In the genomic region with DNA sequence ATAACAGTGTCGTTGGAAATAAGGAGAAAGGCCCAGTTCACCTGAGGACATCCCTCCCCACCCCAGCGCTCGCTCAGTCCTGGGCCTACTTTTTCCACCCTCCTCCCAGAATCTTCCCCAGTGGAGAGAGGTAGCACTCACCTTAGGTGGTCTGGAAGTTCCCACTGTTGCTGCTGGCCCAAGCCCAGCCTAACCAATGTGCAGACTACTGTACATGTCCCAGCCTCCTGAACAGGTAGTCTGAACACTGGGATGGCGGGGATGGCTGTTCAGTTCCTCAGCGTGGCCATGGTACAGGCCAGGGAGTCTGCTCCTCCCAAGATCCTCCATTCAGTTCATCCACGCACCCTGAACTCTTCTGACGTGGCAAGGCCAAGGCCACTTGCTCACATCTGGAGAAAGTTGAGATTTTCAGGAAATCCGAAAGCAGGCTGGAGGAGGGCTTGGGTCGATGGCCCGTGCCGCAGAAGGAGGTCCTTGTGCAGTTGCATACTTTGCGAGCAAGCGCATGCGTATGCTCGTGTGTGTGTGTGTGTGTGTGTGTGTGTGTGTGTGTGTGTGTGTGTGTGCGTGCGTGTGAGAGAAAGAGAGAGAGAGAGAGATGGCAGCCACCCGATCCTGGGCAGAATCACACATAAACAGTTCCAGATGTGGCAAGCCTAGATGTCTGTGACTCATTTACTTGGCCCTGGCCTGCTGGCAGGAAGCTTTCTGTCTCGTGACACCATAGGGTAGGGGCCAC, we compare ENCODE assay signal across 8 mouse cellular contexts. TPM values are rescaled to one million over a fixed set of nuclear protein-coding genes. Genes with fewer than 3 reads are reported as not detected.
DNase-seq lines count a peak whose midpoint lies in the region; ATAC-seq and TF ChIP-seq lines count a peak whose summit lies in the region.

No protein-coding gene starts in this region.

- TF ChIP-seq POLR2A in bone marrow macrophage, adult 2 months (IDR thresholded peaks at IDR 0.05; ENCODE audit: borderline replicate concordance, low read depth, low read length): no peak

- 0 out of 2 replicates have a peak overlapping the region, but pooled peaks have one; percentile 10 for H3K27ac ChIP-seq in kidney, embryonic 16.5 days (ENCODE audit: low read length)
- H3K27ac ChIP-seq in kidney, embryonic 14.5 days (ENCODE audit: low read depth, low read length): no peak overlapping the region
- peak overlapping the region; percentile 75 for H3K27ac ChIP-seq in bone marrow macrophage, adult 2 months (ENCODE audit: insufficient read depth, low read depth, low read length)
- no peak overlapping the region for H3K27ac ChIP-seq in liver, embryonic 12.5 days

- H3K27me3 ChIP-seq in kidney, embryonic 16.5 days (ENCODE audit: insufficient read depth, low read length): no peaks in the 10 kb centered on the region
- H3K27me3 ChIP-seq in kidney, embryonic 14.5 days (ENCODE audit: control insufficient read depth, insufficient read depth, low read length): no peaks in the 10 kb centered on the region
- no peaks in the 10 kb centered on the region for H3K27me3 ChIP-seq in liver, embryonic 12.5 days (replicated peaks)

- no peak overlapping the region for H3K4me2 ChIP-seq in kidney, embryonic 16.5 days (replicated peaks; ENCODE audit: low read depth, low read length)
- no peak overlapping the region for H3K4me2 ChIP-seq in kidney, embryonic 14.5 days (replicated peaks; ENCODE audit: low read depth, low read length)
- no peak overlapping the region for H3K4me2 ChIP-seq in liver, embryonic 12.5 days

- TF ChIP-seq CTCF in bone marrow macrophage, adult 2 months (IDR thresholded peaks at IDR 0.05; ENCODE audit: low read depth, low read length): no peak

- H3K9me3 ChIP-seq in kidney, embryonic 16.5 days (ENCODE audit: low read length): no peaks in the 10 kb centered on the region
- H3K9me3 ChIP-seq in kidney, embryonic 14.5 days (ENCODE audit: control insufficient read depth, low read length): no peaks in the 10 kb centered on the region
- no peaks in the 10 kb centered on the region for H3K9me3 ChIP-seq in liver, embryonic 12.5 days (replicated peaks)

- ATAC-seq in kidney, embryonic 16.5 days (ENCODE audit: low FRiP score, low TSS enrichment): no peak; the same call in 1 of the 2 replicates
- no peak for ATAC-seq in kidney, embryonic 14.5 days (ENCODE audit: low FRiP score, low TSS enrichment)
- ATAC-seq in liver, embryonic 12.5 days: no peak

- no peak overlapping the region for H3K9ac ChIP-seq in kidney, embryonic 16.5 days (replicated peaks; ENCODE audit: low read length)
- no peak overlapping the region for H3K9ac ChIP-seq in kidney, embryonic 14.5 days (ENCODE audit: low read depth, low read length)
- no peak overlapping the region for H3K9ac ChIP-seq in liver, embryonic 12.5 days

- 66% methylated on average over 17 of the region's 19 CpGs for WGBS in kidney, embryonic 16.5 days
- WGBS in kidney, embryonic 14.5 days: 68% methylated on average over 19 of the region's 19 CpGs
- WGBS in liver, embryonic 12.5 days (ENCODE audit: insufficient replicate concordance): 88% methylated on average over 19 of the region's 19 CpGs

- DNase-seq in heart, adult 9 months (ENCODE audit: low spot score in 2 of 2): peak; percentile 54 to 61
- DNase-seq in mesoderm, embryonic 11.5 days (ENCODE audit: low read depth, low spot score): peak; percentile 76
- no peak for DNase-seq in MN1 (ENCODE audit: low spot score)
- no peak for DNase-seq in thymus, postnatal 25 days

- H3K36me3 ChIP-seq in kidney, embryonic 16.5 days (ENCODE audit: insufficient read depth, low read length): peaks cover 24% of the 10 kb centered on the region
- peaks cover 23% of the 10 kb centered on the region for H3K36me3 ChIP-seq in kidney, embryonic 14.5 days (ENCODE audit: control insufficient read depth, insufficient read depth, low read length)
- H3K36me3 ChIP-seq in liver, embryonic 12.5 days: peaks cover 84% of the 10 kb centered on the region

- 0 out of 2 replicates have a peak, but pooled peaks cover 3% of the 10 kb centered on the region for H3K4me1 ChIP-seq in kidney, embryonic 16.5 days (ENCODE audit: insufficient read depth, low read length)
- H3K4me1 ChIP-seq in kidney, embryonic 14.5 days (ENCODE audit: control insufficient read depth, insufficient read depth, low read length): no peaks in the 10 kb centered on the region
- H3K4me1 ChIP-seq in bone marrow macrophage, adult 2 months (ENCODE audit: control insufficient read depth, insufficient read depth, low read length): peaks cover 52% of the 10 kb centered on the region
- peaks cover 9% of the 10 kb centered on the region for H3K4me1 ChIP-seq in liver, embryonic 12.5 days

- H3K4me3 ChIP-seq in kidney, embryonic 16.5 days (ENCODE audit: low read length): no peak overlapping the region
- no peak overlapping the region for H3K4me3 ChIP-seq in kidney, embryonic 14.5 days (ENCODE audit: low read length)
- H3K4me3 ChIP-seq in bone marrow macrophage, adult 2 months (ENCODE audit: insufficient read depth, low read length): 0 out of 2 replicates have a peak overlapping the region, but pooled peaks have one; percentile 7
- no peak overlapping the region for H3K4me3 ChIP-seq in liver, embryonic 12.5 days

RNA-seq across cellular contexts. Expression of a gene that starts 13.6 kb away (rescaled TPM):
- polyA plus RNA-seq in kidney, embryonic 16.5 days (2015; fragmentation: Nextera tagmentation; extraction: Ambion mirVana): 147 and 151 TPM in 2 replicates
- 118 and 156 TPM in 2 replicates for polyA plus RNA-seq in kidney, embryonic 14.5 days (2014; fragmentation: Nextera tagmentation; extraction: Ambion mirVana)
- polyA plus RNA-seq in bone marrow macrophage, adult 2 months (2012; ENCODE audit: insufficient read depth, insufficient read length, missing spikeins): 11.3 and 11.8 TPM in 2 replicates
- polyA plus RNA-seq in liver, embryonic 12.5 days (2016; fragmentation: Nextera tagmentation; extraction: Ambion mirVana): 42.8 and 44.0 TPM in 2 replicates

RNA-seq across cellular contexts. Expression of a gene that starts 29.5 kb away (rescaled TPM):
- 3.5 and 4.5 TPM in 2 replicates for polyA plus RNA-seq in kidney, embryonic 16.5 days (2015; fragmentation: Nextera tagmentation; extraction: Ambion mirVana)
- 3.8 and 4.8 TPM in 2 replicates for polyA plus RNA-seq in kidney, embryonic 14.5 days (2014; fragmentation: Nextera tagmentation; extraction: Ambion mirVana)
- 156 and 179 TPM in 2 replicates for polyA plus RNA-seq in bone marrow macrophage, adult 2 months (2012; ENCODE audit: insufficient read depth, insufficient read length, missing spikeins)
- polyA plus RNA-seq in liver, embryonic 12.5 days (2016; fragmentation: Nextera tagmentation; extraction: Ambion mirVana): 2.6 and 3.1 TPM in 2 replicates

RNA-seq across cellular contexts. Expression of a gene that starts 50.2 kb away (rescaled TPM):
- polyA plus RNA-seq in kidney, embryonic 16.5 days (2015; fragmentation: Nextera tagmentation; extraction: Ambion mirVana): 27.1 and 32.1 TPM in 2 replicates
- polyA plus RNA-seq in kidney, embryonic 14.5 days (2014; fragmentation: Nextera tagmentation; extraction: Ambion mirVana): 46.9 and 60.3 TPM in 2 replicates
- polyA plus RNA-seq in bone marrow macrophage, adult 2 months (2012; ENCODE audit: insufficient read depth, insufficient read length, missing spikeins): 19.1 and 20.5 TPM in 2 replicates
- 39.0 and 41.0 TPM in 2 replicates for polyA plus RNA-seq in liver, embryonic 12.5 days (2016; fragmentation: Nextera tagmentation; extraction: Ambion mirVana)

Comparison
In these comparisons a context has a peak if more than half of its experiments do, and no peak if none do; other contexts are left out.
1. H3K27ac ChIP-seq: peak in kidney, embryonic 16.5 days (single experiment) and bone marrow macrophage, adult 2 months (single experiment); none in kidney, embryonic 14.5 days (single experiment) and liver, embryonic 12.5 days (single experiment).
2. DNase-seq: peak in heart, adult 9 months (2 of 2) and mesoderm, embryonic 11.5 days (single experiment); none in MN1 (single experiment) and thymus, postnatal 25 days (single experiment).
3. RNA of a gene that starts 29.5 kb away (polyA plus RNA-seq): 156 to 179 TPM in bone marrow macrophage, adult 2 months; 3.8 to 4.8 TPM in kidney, embryonic 14.5 days, 3.5 to 4.5 TPM in kidney, embryonic 16.5 days and 2.6 to 3.1 TPM in liver, embryonic 12.5 days; every median in the first group is over 10 times any median in the second.